Comparison of ENCODE assay signal across 12 mouse cellular contexts in genomic region chr19:58065001-58065314, GRCm38 (mm10).
DNase-seq lines count a peak whose midpoint lies in the region; ATAC-seq lines count a peak whose summit lies in the region.
"Had no signal": no experiment of that assay in that cellular context is flagged by ENCODE, and none has a peak within 500 bp of the region (broad histone marks: within the 10 kb centered on the region; RNA-seq: fewer than 3 reads in every experiment).

No protein-coding gene starts in this region.

- no peaks in the 10 kb centered on the region for H3K36me3 ChIP-seq in heart, embryonic 12.5 days
- H3K36me3 ChIP-seq in liver, embryonic 12.5 days: no peaks in the 10 kb centered on the region
- H3K36me3 ChIP-seq: limb, embryonic 15.5 days had no signal

- no peak overlapping the region for H3K9ac ChIP-seq in heart, embryonic 12.5 days
- H3K9ac ChIP-seq in liver, embryonic 12.5 days: no peak overlapping the region
- H3K9ac ChIP-seq: limb, embryonic 15.5 days had no signal

- H3K9me3 ChIP-seq in heart, embryonic 12.5 days (replicated peaks): no peaks in the 10 kb centered on the region
- H3K9me3 ChIP-seq in liver, embryonic 12.5 days (replicated peaks): no peaks in the 10 kb centered on the region
- H3K9me3 ChIP-seq: limb, embryonic 15.5 days had no signal

- H3K27ac ChIP-seq in heart, embryonic 12.5 days (ENCODE audit: poor library complexity, severe bottlenecking): peak overlapping the region; percentile 27
- peak overlapping the region; percentile 12; the same call in 1 of the 2 replicates for H3K27ac ChIP-seq in liver, embryonic 12.5 days
- H3K27ac ChIP-seq: limb, embryonic 15.5 days had no signal

- ATAC-seq in heart, embryonic 12.5 days (ENCODE audit: insufficient number of reproducible peaks, low FRiP score): no peak
- ATAC-seq in liver, embryonic 12.5 days: no peak
- 0 out of 2 replicates have a peak, but pooled peaks have one; percentile 37 for ATAC-seq in megakaryocyte progenitor cell, adult 5-6 weeks (replicated peaks; ENCODE audit: poor library complexity)

- DNase-seq in heart, adult 8-10 months (ENCODE audit: low spot score): no peak
- peak; percentile 9 for DNase-seq in ES-CJ7 (ENCODE audit: low read depth, low spot score)
- no peak for DNase-seq in embryo, embryonic 9.5 days (ENCODE audit: extremely low spot score)
- no peak for DNase-seq in frontal cortex, postnatal 14 days (ENCODE audit: low spot score in 2 of 2)
- no peak for DNase-seq in cerebellum, postnatal 14 days
- DNase-seq: cerebellum, adult 8-10 months; kidney, adult 11 months; right cerebral cortex, adult 18-20 months had no signal

- H3K27me3 ChIP-seq in heart, embryonic 12.5 days (replicated peaks): no peaks in the 10 kb centered on the region
- H3K27me3 ChIP-seq in liver, embryonic 12.5 days (replicated peaks): peaks cover 8% of the 10 kb centered on the region; the same call in 1 of the 2 replicates
- H3K27me3 ChIP-seq: limb, embryonic 15.5 days had no signal

- peak overlapping the region; percentile 57 for H3K4me2 ChIP-seq in heart, embryonic 12.5 days
- H3K4me2 ChIP-seq in liver, embryonic 12.5 days: no peak overlapping the region
- H3K4me2 ChIP-seq: limb, embryonic 15.5 days had no signal

- H3K4me1 ChIP-seq in heart, embryonic 12.5 days (replicated peaks): peaks cover 64% of the 10 kb centered on the region
- H3K4me1 ChIP-seq in liver, embryonic 12.5 days: peaks cover 21% of the 10 kb centered on the region; the same call in 1 of the 2 replicates

- 32% methylated on average over 5 of the region's 5 CpGs for WGBS in heart, embryonic 12.5 days
- WGBS in liver, embryonic 12.5 days (ENCODE audit: insufficient replicate concordance): 26% methylated on average over 5 of the region's 5 CpGs

- H3K4me3 ChIP-seq in heart, embryonic 12.5 days: no peak overlapping the region
- H3K4me3 ChIP-seq in liver, embryonic 12.5 days: no peak overlapping the region
- H3K4me3 ChIP-seq: limb, embryonic 15.5 days had no signal
